Mouse (Mus musculus) testis, postnatal 10 days (tissue): ENCODE results near the gene Tmcc1.

Source experiments
- DNase-seq: peaks from one replicate; pipeline ENCODE4 v3.0.0; 2021; ENCODE audit warnings: low spot score

Gene Tmcc1

GRCm38 (mm10) chr6:115971273-115972060, 221.8 kb downstream of the Tmcc1 start:
- DNase-seq: no peak

- DNase-seq: no peak
Measured at GRCm38 (mm10) chr6:115969952-115970351, 223.3 kb downstream of the Tmcc1 start.

DNA sequence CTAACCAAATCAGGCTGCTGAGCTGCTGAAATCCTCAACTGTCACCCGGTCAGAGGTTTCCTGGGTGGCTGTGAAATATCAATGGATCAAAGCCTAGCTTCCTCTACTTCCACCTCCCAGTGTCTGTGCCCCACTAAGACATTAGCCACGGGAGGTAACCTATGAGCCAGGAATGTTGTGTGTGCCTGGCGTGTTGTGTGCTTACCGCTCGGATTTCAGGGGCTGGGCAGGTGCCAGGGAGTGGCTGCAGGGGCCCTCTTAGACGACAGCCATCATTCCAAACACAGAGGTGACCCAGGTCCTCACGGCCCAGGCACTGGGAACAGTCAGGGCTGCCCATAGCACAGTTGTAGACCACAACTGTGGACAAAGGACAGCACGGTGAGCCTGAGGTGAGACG, 224.2 kb downstream of the Tmcc1 start:
- DNase-seq: no peak

- no peak for DNase-seq
Measured at GRCm38 (mm10) chr6:115968700-115969099, 224.6 kb downstream of the Tmcc1 start.
